Mouse (Mus musculus) CD8-positive naive resting alpha-beta T cell, adult 2 months (primary cell): ENCODE data around the gene Itgb5.

ENCODE experiments used
- DNase-seq, 2 experiments: peaks; one replicate each; pipeline ENCODE4 v3.0.0; 2022; ENCODE audit warnings: low read depth in 2 of 2, low spot score in 2 of 2

The Itgb5 gene

DNA sequence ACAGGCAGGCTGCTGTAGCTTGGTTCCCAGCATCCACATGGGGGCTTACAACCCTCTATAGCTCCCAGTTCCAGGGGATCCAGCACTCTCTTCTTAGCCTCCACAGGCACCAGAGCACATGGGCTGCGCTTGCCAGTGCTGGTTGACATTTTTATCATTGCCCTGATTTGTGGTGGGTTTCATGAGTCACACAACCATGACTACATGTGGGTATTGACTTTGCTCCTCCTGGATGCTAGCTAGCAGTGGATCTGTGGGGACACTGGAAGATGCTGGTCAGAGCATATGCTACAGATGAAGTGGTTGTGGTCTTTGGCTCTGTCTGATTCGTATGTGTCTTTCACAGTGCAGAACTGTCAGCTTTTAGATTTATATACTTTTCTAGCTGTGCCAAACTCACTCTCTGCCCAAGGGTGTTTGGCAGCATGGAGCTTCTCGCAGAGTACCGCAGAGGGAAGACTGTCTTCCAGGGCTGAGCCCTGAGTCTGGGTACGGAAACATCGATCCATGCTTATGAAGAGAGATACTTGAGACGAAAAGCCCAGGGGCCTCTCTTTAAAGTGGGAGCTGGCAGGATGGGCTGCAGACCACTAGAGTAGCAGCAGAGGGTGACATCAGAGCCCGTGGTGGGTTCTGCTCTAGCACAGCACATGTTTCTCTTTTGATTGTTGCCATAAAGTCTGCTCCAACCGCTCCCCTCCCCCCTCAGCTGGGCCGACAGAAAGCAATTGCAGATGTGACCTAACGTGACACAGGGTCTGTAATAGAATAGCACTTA lies 74.4 kb downstream of the Itgb5 start:
- DNase-seq: no peak

DNA sequence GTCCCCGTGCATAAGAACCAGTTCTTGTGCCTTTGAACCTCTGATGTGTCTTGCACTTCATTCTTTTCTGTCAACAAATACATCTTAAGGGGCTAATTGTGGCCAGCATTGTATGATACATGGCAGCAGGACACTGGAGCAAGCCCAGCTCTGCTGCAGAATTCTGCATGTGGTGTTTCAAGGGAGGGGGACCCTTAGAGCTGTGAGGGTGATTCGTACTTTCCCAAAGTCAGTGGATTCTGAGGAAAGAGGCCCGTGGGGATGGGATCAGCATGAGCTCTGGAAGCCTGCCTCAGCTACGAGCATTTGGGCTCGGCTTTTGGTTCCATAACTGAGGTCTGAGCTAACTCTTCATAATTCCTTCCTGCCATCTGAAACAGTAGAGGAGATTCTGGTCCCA lies 75.1 kb downstream of the Itgb5 start:
- DNase-seq: no peak

DNA sequence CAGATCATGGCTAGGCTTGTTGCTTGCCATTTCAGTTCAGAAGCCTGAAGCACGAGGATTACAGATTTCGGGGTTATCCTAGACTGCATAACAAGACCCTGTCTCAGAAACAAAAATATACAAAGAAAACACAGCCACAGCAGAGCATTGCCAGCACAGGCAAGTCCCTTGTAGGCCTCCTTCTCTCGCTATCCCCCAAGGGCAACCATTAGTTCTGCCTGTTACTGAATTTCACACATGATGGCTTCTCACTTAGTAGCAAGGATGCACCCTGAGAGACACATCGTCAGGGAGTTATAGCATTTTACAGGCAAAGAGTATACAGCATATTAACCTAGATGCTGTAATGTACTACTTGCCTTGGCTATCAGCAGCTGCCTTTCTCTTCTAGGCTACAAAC lies 78.8 kb downstream of the Itgb5 start:
- no peak for DNase-seq

DNA sequence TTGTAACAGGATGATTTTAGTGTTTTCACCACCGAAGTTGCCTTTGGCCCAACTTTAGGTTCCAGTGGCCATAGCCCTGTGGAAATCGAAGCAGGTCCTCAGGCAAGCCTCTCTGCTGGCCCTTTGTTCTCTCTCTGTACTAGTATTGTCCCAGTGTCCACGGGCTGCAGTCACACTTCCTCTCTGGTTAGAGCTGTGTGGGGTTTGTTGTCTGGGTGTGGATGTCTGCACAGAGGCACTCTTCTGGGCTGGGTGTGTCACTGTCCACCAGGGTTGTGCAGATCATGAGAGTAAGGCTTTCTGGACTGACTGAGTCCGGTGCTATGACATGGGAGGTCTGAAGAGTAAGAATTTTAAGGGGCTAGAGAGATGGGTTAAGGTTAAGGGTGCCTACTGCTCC lies 85.5 kb downstream of the Itgb5 start:
- no peak for DNase-seq

DNA sequence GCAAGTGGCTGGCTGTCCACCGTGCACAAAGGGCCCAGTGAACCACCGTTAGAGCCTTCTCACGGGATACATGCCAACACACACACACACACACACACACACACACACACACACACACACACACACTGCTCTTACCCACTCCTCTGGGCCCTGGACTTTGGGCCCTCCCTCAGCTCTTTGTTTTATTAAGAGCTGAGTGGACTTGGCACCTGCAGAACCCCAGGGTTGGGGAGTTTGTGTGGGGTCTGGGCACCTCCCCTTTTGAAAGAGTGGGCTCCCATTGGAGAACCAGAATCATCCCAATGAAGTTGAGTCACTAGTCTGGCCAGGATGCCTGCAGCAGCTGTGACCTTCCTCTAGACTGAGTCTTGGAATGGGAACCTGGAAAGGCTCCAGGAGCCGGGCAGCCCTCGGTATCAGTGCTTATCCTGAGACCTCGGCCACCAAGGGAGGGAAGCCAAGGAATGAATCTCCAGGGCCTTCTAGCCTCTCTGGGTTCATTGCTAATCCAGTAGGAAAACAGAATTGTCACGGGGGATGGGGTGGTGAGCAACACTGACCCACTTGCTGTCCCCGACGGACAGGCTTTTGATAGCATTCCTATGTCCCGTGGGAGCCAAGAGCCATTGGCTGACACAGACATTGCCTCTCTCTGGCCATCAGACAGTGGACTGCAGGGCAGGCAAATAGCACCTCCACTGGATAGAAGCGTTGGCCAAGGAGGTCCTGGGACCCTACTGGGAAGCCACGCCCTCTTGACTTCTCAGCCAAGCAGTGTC lies 87.2 kb downstream of the Itgb5 start:
- DNase-seq: no peak

DNA sequence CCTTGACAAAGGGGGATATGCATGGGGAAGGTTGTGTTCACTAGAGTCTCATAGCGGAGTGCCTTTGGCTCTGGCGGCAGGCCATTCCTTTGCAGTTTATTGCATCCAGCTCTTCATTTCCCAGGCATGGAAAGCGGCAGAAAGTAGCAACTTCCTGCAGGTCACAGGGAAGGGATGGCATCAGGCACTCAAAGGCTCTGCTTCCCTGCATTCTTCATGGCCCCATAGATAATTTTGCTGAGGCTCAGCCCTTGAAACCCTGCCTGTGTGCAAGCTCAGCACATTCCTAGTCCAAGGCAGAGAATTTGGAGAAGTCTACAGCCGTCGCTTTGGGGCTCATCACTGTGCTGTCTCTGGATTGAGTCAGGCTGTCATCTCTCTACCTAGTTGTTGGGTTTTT lies 87.9 kb downstream of the Itgb5 start:
- DNase-seq: no peak

DNA sequence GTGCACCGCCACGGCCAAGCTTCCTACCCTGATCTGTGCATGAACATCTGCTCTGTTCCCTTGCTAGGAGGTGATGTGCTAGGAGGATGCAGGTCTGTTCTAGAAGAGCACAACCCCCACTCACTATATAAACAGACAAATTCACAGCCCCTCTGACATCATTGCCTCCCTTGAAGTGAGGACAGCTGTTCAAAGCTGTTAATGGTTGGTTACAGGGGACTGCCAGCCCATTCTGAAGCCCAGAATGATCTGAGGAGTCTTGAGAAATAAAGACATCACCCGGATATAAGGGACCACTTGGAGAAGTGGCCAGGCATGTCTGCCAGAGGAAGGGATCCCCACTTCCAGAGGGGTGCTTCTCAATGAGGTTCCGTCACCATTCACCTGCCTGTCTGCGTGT lies 88.5 kb downstream of the Itgb5 start:
- DNase-seq: no peak

DNA sequence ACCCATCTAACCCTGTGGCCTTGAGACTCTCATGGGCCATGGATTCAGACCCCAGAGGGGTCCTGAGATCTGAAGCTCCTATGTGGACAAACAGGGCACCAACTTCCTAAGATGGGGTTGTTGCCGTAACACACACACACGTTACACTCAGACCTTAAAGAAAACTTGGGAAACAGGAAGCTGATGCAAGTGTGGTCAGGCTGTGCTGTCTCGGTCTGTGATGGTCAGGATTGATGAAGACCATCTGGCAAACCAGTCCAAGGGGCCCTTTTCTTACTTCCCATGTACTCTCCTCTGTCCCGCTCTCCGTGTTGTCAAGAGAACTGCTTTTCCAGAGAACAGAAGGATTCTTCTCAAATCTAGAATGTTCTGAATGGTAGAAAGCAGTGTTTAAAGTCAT lies 92.0 kb downstream of the Itgb5 start:
- DNase-seq: no peak

DNA sequence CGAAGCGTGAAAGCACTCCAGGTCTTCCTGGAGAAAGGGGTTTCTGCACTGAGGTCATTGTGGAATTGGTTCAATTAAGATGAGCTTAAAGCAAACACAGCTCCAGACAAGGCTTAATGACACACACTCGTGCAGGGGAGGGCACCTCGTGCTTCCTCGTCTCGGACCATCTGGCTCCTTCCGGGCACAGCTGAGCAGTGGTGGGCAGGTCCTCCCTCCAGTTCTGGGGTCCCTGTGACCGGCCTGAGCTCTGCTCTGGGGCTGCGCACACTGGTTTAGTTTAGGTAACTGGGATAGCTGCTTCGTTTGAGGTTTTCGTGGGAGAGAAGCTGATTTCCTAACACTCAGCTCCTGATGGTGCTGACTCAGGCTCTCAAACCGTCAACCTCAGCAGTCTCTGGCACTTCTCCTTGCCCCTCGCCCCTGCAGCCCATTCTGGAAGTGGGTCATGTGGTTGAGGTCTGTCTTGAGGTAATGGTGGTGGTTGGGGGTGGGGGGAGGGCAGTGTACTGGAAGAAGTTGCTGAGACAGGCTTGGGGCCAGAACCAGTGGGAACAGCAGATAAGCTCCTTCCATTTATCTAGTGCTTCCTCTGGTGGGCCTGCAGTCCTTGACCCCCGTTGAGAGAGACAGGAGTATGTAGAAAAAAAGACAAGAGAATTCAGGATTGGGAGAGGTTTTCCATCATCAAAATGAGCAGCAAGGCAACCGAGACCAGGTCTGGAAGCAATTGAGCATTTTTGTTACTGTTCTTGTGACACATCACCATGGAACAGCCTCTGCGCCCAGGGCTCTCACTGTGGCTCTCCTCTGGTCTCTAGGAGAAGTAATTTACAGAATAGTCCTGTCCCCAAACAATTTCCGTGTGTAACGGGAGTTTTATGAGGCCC lies 92.9 kb downstream of the Itgb5 start:
- DNase-seq: no peak

DNA sequence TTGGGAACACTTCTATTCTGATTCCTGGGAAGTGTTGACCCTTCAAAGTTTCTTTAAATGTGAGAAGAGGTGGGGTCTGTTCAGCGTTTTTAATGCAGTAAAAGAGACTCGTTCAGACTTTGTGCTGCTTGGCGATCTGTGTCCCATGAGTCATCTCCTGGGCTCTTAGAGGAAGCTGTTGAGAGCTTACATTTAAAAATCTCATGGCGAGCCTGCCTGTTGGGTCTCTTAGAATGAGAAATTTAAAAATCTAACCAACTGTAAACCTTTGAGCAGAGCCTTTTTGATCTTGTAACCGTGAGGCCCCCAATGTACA lies 93.5 kb downstream of the Itgb5 start:
- no peak for DNase-seq

DNA sequence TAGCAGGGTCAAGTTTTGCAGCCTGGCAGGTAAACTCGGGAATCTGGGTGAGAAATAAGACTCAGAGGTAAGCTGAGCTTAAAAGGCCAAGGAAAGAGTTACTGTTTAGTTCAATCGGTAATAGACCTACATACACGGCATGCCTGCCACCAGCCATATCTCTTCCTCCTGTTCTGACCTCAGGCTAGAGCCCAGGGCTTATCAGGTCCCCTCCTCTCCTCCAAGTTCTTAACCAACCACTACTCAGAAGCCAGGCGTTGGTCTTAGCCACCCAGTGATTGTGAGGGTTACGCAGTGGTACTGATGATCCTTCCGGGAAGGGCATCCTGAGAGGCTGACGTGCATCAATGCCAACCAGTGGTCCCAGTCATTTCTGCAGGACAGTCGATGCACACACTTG lies 94.3 kb downstream of the Itgb5 start:
- DNase-seq: no peak

DNA sequence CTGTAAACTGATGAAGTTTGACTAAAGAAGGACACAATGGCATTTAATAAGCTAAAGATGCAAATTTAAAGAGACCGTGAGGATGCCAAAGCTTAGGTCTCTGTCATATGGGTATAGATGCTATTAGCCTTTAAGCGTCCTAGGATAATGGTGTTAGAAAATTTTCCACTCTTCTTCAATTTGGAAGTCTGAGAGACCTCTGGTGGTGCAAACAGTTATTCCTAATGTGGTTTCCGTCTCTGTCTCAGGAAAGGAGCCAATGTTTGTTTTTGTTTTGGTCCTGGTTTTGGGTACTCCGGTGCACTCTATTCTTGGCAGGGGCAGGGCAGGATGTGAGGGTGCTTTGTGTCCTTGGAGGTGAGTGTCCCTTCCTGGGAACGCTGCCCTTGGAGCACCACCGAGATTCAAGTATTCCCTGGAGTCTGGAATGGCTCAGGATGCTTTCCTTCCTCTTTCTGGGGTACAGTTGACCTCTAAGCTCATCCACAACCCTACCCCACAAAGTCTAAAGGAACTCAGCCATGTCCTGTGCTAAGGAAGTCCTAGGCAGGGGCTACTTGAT lies 97.9 kb downstream of the Itgb5 start:
- no peak for DNase-seq

DNA sequence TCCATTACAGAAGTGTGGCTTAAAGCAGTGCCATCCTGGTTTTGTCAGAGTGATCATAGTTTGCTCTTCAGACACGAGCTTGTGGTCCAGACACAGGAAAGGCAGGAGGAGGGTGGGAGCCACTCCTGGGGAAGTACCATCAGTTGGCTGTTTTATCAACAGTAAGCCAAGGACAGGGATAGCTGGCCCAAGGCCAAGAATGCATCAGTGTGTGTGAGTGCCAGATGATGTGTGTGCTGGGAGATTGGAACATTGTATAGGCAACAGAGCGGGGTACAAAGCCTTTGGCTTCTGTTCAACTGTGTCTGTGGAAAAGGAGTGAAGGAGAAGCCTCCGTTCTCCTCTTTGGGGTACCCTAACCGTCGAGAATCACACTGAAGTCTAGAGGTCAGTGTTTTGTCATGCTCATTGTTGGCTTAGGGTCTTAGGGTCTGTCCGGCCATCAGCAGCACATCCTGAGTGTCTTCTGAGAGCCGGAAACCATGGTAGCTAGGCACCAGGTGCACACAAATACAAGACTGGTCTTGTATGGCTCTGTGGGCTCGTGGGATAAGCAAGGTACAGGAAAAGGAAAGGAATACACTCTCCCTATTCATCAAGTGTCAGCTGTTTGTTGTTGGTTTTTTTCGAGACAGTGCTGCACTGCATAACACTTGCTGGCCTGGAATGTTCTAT lies 99.5 kb downstream of the Itgb5 start:
- no peak for DNase-seq

DNA sequence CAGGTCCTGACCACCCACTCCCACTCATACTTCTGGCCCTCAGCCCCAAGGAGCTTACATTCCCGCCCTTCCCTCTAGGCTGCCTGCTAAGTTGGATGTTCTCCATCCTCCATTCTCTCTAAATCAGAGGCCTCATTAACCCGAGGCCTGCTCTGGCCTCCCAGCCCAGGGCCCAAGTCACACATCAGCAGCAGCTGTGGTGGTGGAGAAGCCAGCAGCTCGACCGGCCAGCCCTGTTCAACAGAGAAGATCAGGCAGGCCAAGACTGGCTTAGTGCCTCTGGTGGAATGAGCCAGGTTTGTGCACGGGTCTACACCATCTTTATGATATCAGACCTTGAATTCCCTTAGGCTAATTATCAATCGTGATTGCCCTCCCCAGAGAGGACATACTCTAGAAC lies 101.3 kb downstream of the Itgb5 start:
- no peak for DNase-seq

DNA sequence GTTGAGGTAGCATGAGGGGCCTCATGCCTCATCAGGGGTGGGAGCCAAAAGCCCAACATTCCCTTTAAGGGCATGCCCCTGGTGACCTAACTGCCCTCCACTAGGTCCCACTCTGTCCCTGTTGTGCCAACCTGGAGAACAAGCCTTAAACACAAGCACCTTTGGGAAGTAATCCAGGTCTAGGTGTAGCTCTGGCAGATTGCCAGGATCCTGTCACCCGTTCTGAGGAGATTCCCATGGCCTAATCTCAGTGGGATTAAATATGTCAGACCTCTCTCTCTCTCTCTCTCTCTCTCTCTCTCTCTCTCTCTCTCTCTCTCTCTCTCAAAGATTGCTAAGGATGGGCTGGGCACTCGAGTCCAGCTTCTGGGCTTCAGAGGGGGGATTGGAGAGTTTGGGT lies 102.2 kb downstream of the Itgb5 start:
- no peak for DNase-seq

DNA sequence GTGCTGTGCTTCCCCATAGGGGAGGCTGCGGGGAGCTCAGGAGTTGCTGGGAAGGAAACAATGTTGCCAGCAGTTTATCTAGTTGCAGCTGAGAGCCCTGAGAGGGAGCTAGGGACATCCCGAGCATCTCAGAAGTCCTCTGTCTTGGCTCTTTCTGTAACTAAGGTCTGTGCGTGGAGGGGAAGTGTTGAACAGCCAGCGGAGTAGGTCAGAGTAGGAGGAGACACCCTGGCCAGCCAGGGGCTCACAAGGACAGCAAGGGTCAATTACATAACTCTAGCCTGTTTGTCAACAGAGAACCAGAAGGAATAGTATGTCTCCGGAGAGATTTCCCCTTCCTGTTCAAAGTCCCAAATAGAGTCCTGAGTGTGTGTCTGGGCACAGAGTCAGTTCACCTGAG lies 102.7 kb downstream of the Itgb5 start:
- DNase-seq: no peak

DNA sequence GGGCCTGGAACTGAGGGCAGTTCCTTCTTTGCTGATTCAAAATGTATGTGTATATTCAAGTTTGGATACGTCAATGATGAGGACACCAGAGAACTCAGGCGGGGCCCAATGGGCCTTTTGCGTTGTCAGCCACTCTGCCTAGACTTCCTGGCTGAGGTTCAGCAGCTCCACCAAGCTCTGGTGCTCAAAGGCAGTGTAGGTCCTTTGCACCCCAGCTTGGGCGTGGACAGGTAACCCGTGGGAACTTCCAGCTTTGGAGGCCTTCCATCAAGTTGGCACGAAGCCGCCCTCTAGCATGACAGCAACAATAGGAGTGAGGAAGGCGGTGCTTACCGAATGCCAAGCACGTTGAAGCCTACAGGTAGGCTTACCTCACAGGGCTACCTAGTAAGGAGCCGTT lies 103.9 kb downstream of the Itgb5 start:
- no peak for DNase-seq

DNA sequence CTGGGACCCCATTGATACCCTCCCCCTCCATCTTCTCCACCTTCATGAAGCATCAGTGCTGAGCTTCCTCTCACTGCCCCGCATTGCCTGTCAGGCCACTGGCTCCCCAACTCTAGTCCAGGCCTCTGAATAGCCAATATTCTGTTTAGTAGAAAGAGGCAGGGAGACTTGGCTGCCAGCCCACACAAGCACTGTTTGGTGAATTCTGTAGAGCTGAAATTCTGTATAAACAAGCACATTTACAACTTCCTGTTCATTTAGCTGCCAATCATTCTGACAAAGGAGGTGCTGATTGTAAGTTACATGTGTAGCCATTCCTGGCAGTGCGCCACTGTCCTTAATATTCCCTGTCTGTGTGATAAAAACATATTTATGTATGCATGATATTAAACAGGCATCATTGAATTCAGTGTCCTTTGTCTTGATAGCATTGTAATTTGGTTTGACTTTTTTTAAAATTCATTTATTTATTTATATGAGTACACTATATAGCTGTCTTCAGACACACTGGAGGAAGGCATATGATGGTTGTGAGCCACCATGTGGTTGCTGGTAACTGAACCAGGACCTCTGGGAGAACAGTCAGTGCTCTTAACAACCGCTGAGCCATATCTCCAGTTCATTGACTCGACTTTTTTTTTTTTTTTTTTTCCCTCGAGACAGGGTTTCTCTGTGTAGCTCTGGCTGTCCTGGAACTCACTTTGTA lies 105.4 kb downstream of the Itgb5 start:
- DNase-seq: no peak

DNA sequence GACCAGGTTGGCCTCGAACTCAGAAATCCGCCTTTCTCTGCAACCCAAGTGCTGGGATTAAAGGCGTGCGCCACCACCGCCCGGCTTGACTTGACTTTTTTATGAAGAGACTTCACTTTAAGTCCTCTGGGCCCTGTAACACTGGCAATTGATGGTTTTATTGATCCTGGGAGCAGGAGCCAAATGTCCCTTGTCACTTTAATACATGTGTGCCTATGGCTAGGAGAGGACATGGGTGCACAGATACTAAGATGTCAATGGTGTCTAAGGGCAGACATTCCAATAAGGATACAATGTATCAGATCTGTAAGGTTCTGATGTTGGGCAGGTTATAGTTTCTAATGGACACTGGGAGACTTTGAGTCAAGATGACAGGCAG lies 105.9 kb downstream of the Itgb5 start:
- no peak for DNase-seq

DNA sequence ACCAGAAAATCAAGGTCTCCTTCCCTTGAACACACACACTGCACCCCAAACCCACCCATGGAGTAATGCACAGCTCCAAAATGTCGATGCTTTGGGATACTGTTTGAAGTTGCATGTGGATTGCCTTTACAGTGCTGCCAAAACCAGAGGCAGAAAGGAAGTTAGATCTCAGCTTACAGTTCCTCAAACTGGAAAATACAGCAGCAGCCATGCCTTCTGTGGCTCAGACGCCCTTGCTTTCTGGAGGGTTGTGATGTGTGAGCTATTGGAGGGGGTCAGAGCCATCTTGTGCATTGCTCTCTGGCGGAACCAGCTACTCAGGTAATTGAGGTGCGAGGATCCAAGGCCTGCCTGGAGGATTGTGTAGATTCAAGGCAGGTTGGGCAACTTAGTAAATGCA lies 107.4 kb downstream of the Itgb5 start:
- DNase-seq: no peak

DNA sequence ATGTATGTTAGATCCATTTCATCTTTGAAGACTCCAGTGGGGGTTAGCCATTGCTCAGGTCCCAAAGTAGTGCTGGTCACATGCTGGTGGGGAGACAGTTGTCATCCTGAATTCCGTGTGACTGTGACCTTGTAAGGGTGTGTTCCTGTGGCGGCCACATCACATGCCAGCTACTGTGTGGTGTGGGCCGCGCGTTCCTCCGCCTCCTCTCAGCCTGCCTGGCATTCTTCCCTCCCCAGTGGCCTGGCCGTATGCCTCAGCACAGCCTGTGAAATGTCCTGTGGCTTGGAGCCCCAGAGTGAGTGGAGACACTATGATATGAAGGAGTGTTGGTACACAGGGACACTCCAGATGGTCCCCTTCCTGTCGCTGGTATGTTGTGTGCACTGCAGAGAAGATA lies 108.1 kb downstream of the Itgb5 start:
- no peak for DNase-seq
